Mouse (Mus musculus) adrenal gland, postnatal 0 days (tissue): ENCODE data around the gene Os9. TPM values are rescaled to one million over a fixed set of nuclear protein-coding genes. Genes with fewer than 3 reads are reported as not detected.

Experiments used
- polyA plus RNA-seq: library from polyadenylated mRNA; unstranded; fragments of >200 nt; fragmentation: Nextera tagmentation; extraction: Ambion mirVana; gene quantifications from 2 replicates; pipeline ENCODE4 v1.2.1, GENCODE M21; 2015

The Os9 gene
- polyA plus RNA-seq, result 70.0 and 115 TPM in 2 replicates

DNA sequence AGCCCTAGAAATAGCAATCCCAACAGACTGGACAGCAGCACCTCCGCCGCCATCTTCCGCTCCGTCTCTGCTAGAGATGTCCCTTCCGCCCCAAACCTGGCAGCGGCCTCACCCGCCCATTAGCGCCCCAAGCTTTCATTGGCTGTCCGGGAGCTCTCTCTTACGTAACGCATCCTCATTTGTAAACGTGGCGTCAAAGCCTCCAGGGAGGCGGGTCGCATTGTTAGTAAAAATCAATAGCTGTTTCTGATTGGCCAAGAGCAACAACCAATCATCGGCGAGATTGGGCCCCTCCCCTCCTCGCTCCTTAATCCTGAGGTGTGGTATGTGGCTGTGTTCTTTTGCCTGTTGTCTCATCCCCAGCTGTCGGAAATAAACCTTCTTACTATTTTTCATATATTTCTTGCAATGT, at the start of gene Os9:
Os9 (minus strand) TSS at position 66 of the 412 bp plus-strand sequence.

DNA sequence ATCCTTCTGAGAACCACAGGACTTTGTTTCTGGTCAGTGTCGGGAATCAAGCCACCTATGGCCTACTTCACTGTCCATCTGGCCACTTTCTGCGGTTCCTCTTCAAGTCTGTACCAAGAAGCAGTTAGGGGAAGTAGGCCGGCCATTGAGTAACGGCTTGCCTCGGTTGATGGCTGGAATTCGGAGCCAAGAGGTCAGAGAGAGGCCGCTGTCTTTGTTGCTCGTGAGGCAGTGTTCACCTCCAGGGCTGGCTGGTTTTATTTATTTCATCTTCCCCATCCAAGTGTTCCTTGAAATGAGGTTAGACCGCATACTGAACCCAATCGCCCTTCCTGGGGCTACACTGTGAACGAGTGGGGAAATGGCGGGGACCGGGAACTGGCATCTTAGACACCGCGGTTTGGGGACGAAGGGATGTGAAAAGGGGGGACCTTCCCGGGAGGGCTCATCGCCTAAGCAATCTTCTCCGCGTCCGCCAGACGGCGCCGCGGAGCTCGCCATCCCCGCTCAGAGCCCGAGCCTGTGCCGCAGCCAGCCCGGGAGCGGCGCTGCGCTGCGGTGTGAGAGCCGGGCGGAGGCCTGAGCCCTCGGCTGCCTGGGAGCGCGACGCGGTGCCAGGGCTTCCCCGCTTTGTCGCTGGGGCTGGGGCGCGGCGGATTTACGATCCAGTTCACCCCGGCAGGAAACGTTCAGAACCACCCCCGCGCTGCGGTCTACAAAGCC, 43.9 kb upstream of the Os9 start, which contains the start of gene B4galnt1:
B4galnt1 (plus strand) TSS at position 595 of the 723 bp plus-strand sequence.

DNA sequence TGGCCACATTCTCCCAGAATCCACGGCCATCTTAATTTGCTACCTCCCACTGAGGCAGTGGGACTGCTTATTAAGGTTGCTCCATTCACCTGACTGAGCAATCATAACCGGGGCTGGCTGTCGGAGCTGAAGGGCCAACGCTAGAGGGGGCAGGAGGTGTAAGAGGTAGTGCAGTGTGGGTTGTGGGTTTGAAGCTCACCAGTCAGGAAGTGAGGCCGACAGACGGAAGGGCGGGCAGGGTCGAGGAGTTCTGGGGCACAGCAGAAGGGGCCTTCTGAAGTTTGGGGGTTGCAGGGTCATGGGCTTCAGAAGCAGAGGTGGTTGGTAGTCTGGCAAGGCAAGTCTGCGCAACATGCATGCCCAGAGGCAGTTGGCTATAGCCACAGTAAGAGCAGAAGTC, 45.9 kb downstream of the Os9 start, which contains the start of gene Agap2:
Agap2 (plus strand) TSS at position 205 of the 400 bp plus-strand sequence.

DNA sequence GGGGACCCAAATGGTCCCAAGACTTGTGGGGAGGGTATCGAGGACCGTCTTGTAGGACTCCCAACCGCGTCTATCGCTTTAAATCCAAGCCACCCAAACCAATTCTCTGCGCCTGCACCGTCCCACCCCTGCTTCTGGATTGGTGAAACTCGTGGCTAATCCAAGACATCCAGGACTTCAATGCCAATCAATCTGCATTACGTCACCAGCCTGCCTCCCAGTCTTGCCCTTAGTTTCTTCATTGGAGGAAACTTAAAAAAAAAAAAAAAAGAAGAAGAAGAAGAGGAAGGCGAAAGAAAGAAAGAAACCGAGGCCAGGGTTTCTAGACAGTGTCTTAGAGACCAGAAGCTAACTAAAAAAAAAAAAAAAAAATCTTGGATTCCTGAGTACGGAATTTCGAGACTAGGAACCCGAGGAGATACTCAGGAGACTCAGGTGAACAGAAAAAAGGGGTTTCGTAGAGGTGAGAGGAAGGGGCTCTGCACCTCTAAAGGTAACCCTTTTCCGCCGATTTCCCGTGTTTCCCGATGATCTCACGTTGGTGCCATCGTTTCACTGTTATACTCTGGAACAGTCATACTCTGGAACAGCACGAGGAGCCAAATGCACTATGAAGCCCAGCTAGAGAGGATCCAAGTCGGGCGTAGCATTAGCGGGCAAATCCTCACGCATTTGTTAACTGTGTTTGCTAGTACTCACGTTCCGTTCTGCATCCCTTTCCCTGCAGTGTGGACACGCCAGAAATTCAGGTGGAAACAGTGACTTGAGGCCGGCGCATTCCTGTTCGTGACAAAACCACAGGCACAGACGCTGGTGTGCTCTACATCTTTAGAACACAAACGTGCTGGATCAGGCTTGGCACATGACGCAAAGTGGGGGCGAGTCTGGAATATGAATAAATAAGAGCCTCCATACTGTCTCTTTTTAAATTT, 50.5 kb downstream of the Os9 start, which contains the start of gene Tspan31:
Tspan31 (minus strand) TSS at position 75 of the 932 bp plus-strand sequence.

DNA sequence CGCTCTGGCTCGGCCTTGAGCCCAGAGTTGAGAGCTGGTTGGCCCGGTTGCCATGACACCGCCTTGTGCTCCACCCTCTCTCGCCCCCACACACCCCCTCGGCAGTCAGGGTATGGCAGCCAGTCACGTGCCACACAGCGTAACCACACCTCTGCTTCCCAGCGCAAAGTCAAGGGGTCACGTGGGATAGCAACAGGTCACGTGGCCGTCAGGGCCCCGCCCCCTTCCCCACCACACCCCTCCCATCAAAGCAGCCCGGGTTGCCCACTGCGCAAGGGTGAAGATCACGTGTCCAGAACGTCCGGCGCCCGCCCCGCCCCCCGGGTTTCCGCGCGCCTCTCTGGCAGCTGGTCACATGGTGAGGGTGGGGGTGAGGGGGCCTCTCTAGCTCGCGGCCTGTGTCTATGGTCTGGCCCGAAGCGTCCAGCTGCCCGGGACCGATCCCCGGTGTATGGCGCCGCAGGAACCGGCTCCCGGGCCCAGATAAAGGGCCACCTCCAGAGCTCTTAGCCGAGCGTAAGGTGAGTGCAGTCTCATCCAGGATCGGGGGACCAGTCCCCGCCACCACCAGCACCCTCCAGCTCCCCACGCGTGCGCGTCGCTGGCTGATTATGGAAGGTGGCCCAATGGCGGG, 57.6 kb downstream of the Os9 start, which contains the start of gene Cdk4:
Cdk4 (plus strand) TSS at position 296 of the 634 bp plus-strand sequence.

DNA sequence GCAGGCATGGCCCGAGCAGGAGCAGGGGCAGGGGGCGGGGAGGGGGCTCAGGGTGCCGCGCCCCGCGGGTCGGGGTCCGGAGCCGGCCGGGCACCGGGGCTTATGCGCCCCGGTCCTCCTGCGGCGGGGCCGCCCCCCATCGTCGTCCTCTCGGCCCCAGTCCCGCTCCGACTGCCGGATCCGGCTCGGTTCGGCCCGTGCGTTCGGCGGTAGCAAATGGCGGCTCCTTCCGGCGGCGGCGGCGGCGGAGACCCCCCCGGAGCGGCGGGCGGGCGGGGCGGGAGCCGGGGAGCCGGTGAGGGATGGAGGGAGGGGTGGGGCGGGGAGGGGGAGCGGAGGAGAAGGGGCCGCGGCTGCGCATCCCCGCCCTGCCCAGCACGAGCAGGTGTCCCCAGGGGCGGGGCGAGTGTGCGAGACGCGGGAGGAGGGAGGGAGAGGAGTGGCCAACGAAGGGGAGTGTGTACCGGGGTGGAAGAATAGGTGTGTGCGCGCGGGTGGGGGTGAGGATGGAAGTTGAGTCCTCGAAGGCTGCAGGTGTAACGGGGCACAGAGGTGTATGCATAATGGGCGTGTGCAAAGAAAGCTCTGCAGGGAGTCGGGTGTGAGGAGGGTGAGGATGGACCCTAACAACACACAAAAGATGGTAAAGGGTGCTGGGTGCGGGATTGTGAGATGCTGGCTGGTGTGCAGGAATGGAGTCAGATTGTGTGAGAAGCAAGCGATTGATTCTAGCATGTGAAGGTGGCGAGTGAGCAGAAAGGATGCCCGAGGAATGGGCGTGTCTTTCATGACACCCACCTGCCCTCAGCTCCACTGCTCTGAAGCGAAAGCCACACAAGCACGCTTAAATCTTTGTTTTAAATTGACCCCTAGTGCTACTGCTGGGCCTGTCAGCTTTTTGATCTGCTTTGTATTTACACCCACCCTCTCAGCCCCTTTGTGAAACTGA, 60.7 kb downstream of the Os9 start, which contains the start of gene March9:
March9 (minus strand) TSS at position 217 of the 949 bp plus-strand sequence.

DNA sequence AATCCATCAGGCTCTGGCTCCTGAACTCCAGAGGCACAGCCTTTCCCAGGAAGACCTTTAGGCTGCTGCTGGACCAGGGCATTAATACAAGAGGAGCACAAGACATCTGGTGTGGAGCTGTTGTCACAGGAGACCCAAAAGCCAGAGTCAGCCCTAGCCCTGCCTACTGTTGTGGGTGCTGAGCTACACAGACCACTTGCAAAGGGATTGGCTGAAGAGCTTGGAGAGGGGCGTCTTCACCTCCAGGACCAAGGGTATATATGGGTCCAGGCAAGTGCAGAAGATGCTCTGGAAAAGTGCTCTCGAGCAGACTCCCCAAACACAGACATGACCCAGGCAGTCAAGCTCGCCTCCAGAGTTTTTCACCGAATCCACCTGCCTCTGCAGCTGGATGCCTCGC, 73.0 kb downstream of the Os9 start, which contains the start of gene Cyp27b1:
Cyp27b1 (plus strand) TSS at position 297 of the 400 bp plus-strand sequence.

Other genes with a start within 250 kb of the Os9 start
- 15.3 and 24.1 TPM in 2 replicates for gene Atp23, start 219.8 kb downstream of the Os9 start, polyA plus RNA-seq
- gene Ctdsp2, start 142.4 kb downstream of the Os9 start, polyA plus RNA-seq, result 47.7 and 54.5 TPM in 2 replicates
- gene Avil, start 120.4 kb downstream of the Os9 start, polyA plus RNA-seq, result 0.22 and 0.69 TPM in 2 replicates
- 48.6 and 93.0 TPM in 2 replicates for gene Tsfm, start 90.3 kb downstream of the Os9 start, polyA plus RNA-seq
- gene Mettl1, start 79.7 kb downstream of the Os9 start, polyA plus RNA-seq, result 21.1 and 31.5 TPM in 2 replicates
- 0.05 and 0.15 TPM in 2 replicates for gene Eef1akmt3, start 79.6 kb downstream of the Os9 start, polyA plus RNA-seq
- 0.25 and 0.30 TPM in 2 replicates for gene Cyp27b1, start 72.9 kb downstream of the Os9 start, polyA plus RNA-seq
- 0.98 and 1.1 TPM in 2 replicates for gene March9, start 60.9 kb downstream of the Os9 start, polyA plus RNA-seq
- gene Cdk4, start 57.6 kb downstream of the Os9 start, polyA plus RNA-seq, result 454 and 569 TPM in 2 replicates
- 127 and 168 TPM in 2 replicates for gene Tspan31, start 50.9 kb downstream of the Os9 start, polyA plus RNA-seq
- gene Agap2, start 45.8 kb downstream of the Os9 start, polyA plus RNA-seq, result 0.20 and 0.39 TPM in 2 replicates
- gene B4galnt1, start 44.1 kb upstream of the Os9 start, polyA plus RNA-seq, result 8.3 and 11.5 TPM in 2 replicates
- gene Slc26a10, start 59.5 kb upstream of the Os9 start, polyA plus RNA-seq, result 0.77 and 1.5 TPM in 2 replicates
- 26.9 and 37.1 TPM in 2 replicates for gene Arhgef25, start 69.0 kb upstream of the Os9 start, polyA plus RNA-seq
- gene Dtx3, start 74.6 kb upstream of the Os9 start, polyA plus RNA-seq, result 71.2 and 89.3 TPM in 2 replicates
- gene Pip4k2c, start 90.5 kb upstream of the Os9 start, polyA plus RNA-seq, result 20.1 and 31.2 TPM in 2 replicates
- 9.4 and 28.5 TPM in 2 replicates for gene Kif5a, start 142.2 kb upstream of the Os9 start, polyA plus RNA-seq
- 179 and 189 TPM in 2 replicates for gene Dctn2, start 145.2 kb upstream of the Os9 start, polyA plus RNA-seq
- gene Mbd6, start 167.9 kb upstream of the Os9 start, polyA plus RNA-seq, result 8.1 and 10.8 TPM in 2 replicates
- 74.6 and 97.2 TPM in 2 replicates for gene Mars, start 190.7 kb upstream of the Os9 start, polyA plus RNA-seq
- 4.9 and 5.0 TPM in 2 replicates for gene Arhgap9, start 200.8 kb upstream of the Os9 start, polyA plus RNA-seq
- 2.6 and 3.4 TPM in 2 replicates for gene Gli1, start 220.8 kb upstream of the Os9 start, polyA plus RNA-seq
- 1.4 and 1.7 TPM in 2 replicates for gene Inhbe, start 233.3 kb upstream of the Os9 start, polyA plus RNA-seq
- 0.46 and 0.61 TPM in 2 replicates for gene Inhbc, start 249.3 kb upstream of the Os9 start, polyA plus RNA-seq